Mouse (Mus musculus) thymus, postnatal 36 days (tissue): ENCODE results near the gene Ndufs2.

Experiments used
- DNase-seq, 2 experiments: peaks; one replicate each; pipeline ENCODE4 v3.0.0; 2022; ENCODE audit warnings: mixed read lengths in 2 of 2

Gene Ndufs2

GRCm38 (mm10) chr1:171227879-171228278 is 23.3 kb downstream of the Ndufs2 start:
- DNase-seq: no peak

- DNase-seq: no peak
Observed at GRCm38 (mm10) chr1:171226780-171227179, 24.4 kb downstream of the Ndufs2 start.

- no peak for DNase-seq
Observed at GRCm38 (mm10) chr1:171224857-171225256, 26.3 kb downstream of the Ndufs2 start, which contains the start of gene Apoa2. Gene Apoa2, plus strand, starts transcription at chr1:171225054.

GRCm38 (mm10) chr1:171223796-171224195 is 27.4 kb downstream of the Ndufs2 start:
- no peak for DNase-seq

- DNase-seq: no peak
Observed at GRCm38 (mm10) chr1:171223168-171223567, 28.0 kb downstream of the Ndufs2 start.

- peak; percentile 82 to 92 for DNase-seq
Observed at GRCm38 (mm10) chr1:171222238-171223155, 28.7 kb downstream of the Ndufs2 start, which contains the start of gene Tomm40l. Gene Tomm40l, minus strand, starts transcription at chr1:171222514.

- DNase-seq: peak; percentile 22 to 40
Observed at GRCm38 (mm10) chr1:171221281-171222193, 29.7 kb downstream of the Ndufs2 start.

- DNase-seq: peak; percentile 71 to 74
Observed at GRCm38 (mm10) chr1:171220871-171221270, 30.3 kb downstream of the Ndufs2 start.

- no peak for DNase-seq
Observed at GRCm38 (mm10) chr1:171216241-171216955, 34.8 kb downstream of the Ndufs2 start.

- DNase-seq: no peak
Observed at GRCm38 (mm10) chr1:171213801-171214496, 37.2 kb downstream of the Ndufs2 start, which contains the start of gene Nr1i3. Gene Nr1i3, plus strand, starts transcription at chr1:171213970.

- no peak for DNase-seq
Observed at GRCm38 (mm10) chr1:171212854-171213253, 38.3 kb downstream of the Ndufs2 start.

- DNase-seq: no peak
Observed at GRCm38 (mm10) chr1:171209409-171209808, 41.8 kb downstream of the Ndufs2 start.

- DNase-seq: no peak
Observed at GRCm38 (mm10) chr1:171205704-171206493, 45.3 kb downstream of the Ndufs2 start.

GRCm38 (mm10) chr1:171204249-171204644 is 46.9 kb downstream of the Ndufs2 start:
- DNase-seq: no peak

GRCm38 (mm10) chr1:171203471-171204248 is 47.5 kb downstream of the Ndufs2 start:
- no peak for DNase-seq

GRCm38 (mm10) chr1:171200769-171201168 is 50.4 kb downstream of the Ndufs2 start:
- no peak for DNase-seq

GRCm38 (mm10) chr1:171199532-171199931 is 51.7 kb downstream of the Ndufs2 start:
- no peak for DNase-seq

- no peak for DNase-seq
Observed at GRCm38 (mm10) chr1:171195887-171196397, 55.2 kb downstream of the Ndufs2 start, which contains the start of gene Pcp4l1. Gene Pcp4l1, minus strand, starts transcription at chr1:171196268.

GRCm38 (mm10) chr1:171195046-171195822 is 56.0 kb downstream of the Ndufs2 start:
- no peak for DNase-seq
